Mouse (Mus musculus) kidney, adult 2 months (tissue): ENCODE measurements around the gene Kcnk12.

ENCODE experiments used
- CTCF ChIP-seq: fragments of 200-500 bp; conservative IDR thresholded peaks from 2 replicates; pipeline ENCODE4 v1.5.1; 2011; ENCODE audit warnings: low read depth, mild to moderate bottlenecking, control low read depth, low read length, moderate library complexity, mixed read lengths; ENCODE audit not compliant: insufficient read depth, insufficient read length
- POLR2A ChIP-seq: fragments of 200-500 bp; IDR thresholded peaks from one replicate; pipeline ENCODE4 v1.6.1; 2011; ENCODE audit warnings: low read depth, low read length, control low read depth

DNA sequence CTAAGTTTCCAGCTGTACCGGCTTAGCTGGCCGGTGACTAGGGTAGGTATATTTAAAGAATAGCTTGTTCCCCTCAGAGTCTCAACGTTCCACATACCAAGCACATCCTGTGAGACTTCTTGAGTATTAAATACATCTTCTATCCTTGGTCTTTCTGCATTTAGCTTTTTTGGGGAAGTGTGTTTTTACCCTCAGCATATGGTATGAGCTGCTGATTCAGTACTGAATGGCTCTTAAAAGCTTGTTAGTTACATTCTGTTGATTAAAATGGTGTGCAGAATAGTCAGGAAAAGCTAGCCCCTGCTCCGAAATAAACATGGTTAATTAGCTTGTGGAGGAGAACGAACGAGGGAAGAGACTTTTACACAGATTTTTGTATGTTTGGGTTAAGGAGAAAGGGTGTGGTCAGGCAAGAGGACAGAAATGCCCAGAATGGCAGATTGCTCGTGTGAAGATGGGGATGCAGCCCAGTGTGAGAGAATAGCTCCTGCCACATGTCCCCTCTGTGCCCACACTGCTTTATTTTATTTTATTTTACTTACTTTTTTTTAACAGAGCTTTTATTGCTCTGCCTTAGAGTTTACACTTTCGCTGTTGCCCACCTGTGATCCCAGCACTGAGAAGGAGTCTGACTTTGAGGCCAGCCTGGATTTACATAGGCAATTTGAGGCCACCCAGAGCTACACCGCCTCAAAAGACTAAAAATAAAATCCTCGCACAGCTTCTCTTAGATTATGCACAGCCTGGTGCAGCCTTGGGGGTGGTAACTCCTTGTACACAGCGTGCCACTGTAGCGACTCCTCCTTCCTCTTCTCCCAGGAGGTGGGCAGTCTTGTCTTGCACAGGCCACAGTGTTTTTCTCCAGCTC is 71.1 kb downstream of the Kcnk12 start:
- TF ChIP-seq CTCF, result no peak
- TF ChIP-seq POLR2A, result no peak
